Mouse (Mus musculus) Patski (cell line): ENCODE results near the gene 4930556J24Rik. TPM values are rescaled to one million over a fixed set of nuclear protein-coding genes. Genes with fewer than 3 reads are reported as not detected.

ENCODE experiments used
- ATAC-seq: fragments of 100-300 bp; one replicate; pipeline ENCODE4 v1.8.0; 2021
- CTCF ChIA-PET: fragments of 350-600 bp; sonication (Branson Sonifier 250); formaldehyde crosslinking; loops from one replicate; lab custom pipeline; 2022; ENCODE audit warnings: inconsistent platforms; lab: Charles Lee
- POLR2A ChIA-PET: fragments of 350-600 bp; sonication (Branson Sonifier 250); formaldehyde crosslinking; loops from one replicate; lab custom pipeline; 2022; ENCODE audit warnings: antibody characterized with exemption, inconsistent platforms; lab: Charles Lee
- DNase-seq: peaks from one replicate; pipeline ENCODE4 v3.0.0-alpha.2; 2011; ENCODE audit warnings: low read depth, low spot score
- H3K27me3 ChIP-seq: fragments of 371-371 bp; one replicate; pipeline ENCODE4 v1.5.1; 2021
- CTCF ChIP-seq: fragments of 100-300 bp; IDR thresholded peaks from one replicate; pipeline ENCODE4 v1.5.1; 2021
- in situ Hi-C: fragments of 300-500 bp; cut with MboI; formaldehyde crosslinking; loops from 3 replicates; pipeline ENCODE4 v1.11.1; 2018; ENCODE audit warnings: low pct_unique_long_range_greater_than_20kb, mixed read lengths
- polyA plus RNA-seq: library from polyadenylated mRNA; unstranded; gene quantifications from one replicate; pipeline ENCODE4 v1.2.3, GENCODE M21; 2021

The 4930556J24Rik gene
- polyA plus RNA-seq, 1 experiment from 2014 or later: 0.15 TPM

GRCm38 (mm10) chr11:3894406-3895281 is 81.9 kb downstream of the 4930556J24Rik start, which contains the start of the genes 4921536K21Rik and Dusp18:
Gene 4921536K21Rik, minus strand, starts transcription at chr11:3895098.
Gene Dusp18, plus strand, starts transcription at chr11:3895240.
- POLR2A ChIA-PET: interaction anchor here (1.3 kb wide), 1 partner anchor 20 kb away, joined by 3 read pairs; the partner anchor contains the start of gene Slc35e4
- no peak for DNase-seq
- peak; percentile 82 for ATAC-seq

GRCm38 (mm10) chr11:3893970-3894369 is 82.6 kb downstream of the 4930556J24Rik start:
- POLR2A ChIA-PET: interaction anchor here (1.3 kb wide), 1 partner anchor 20 kb away, joined by 3 read pairs; the partner anchor contains the start of gene Slc35e4
- DNase-seq: no peak
- in situ Hi-C loops: no loop called here
- no peak for TF ChIP-seq CTCF
- no peaks in the 10 kb centered on the region for H3K27me3 ChIP-seq
- ATAC-seq: no peak
- CTCF ChIA-PET: no interaction called here

More at GRCm38 (mm10) chr11:3894406-3895281, 81.9 kb downstream of the 4930556J24Rik start, which contains the start of the genes 4921536K21Rik and Dusp18:
- in situ Hi-C loops: no loop called here
- CTCF ChIA-PET: interaction anchor here (1.1 to 2.8 kb wide), 3 partner anchors 14 to 89 kb away, joined by 3 to 7 read pairs (median 3); partner anchors contain the start of gene Slc35e4
- H3K27me3 ChIP-seq: no peaks in the 10 kb centered on the region
- no peak for TF ChIP-seq CTCF

Other genes starting within 250 kb of the 4930556J24Rik start
- 0.15 TPM for gene Osbp2, start 112.9 kb downstream of the 4930556J24Rik start, polyA plus RNA-seq
- 2.0 TPM for gene 4921536K21Rik, start 81.7 kb downstream of the 4930556J24Rik start, polyA plus RNA-seq
- gene Dusp18, start 81.5 kb downstream of the 4930556J24Rik start, polyA plus RNA-seq: 16.4 TPM
- gene Slc35e4, start 62.1 kb downstream of the 4930556J24Rik start, polyA plus RNA-seq: 25.6 TPM
- 158 TPM for gene Tcn2, start 44.6 kb downstream of the 4930556J24Rik start, polyA plus RNA-seq
- 86.4 TPM for gene Pes1, start 12.8 kb downstream of the 4930556J24Rik start, polyA plus RNA-seq
- gene Gal3st1, start 6.9 kb upstream of the 4930556J24Rik start, polyA plus RNA-seq: 10.0 TPM
- not detected for gene Sec14l4, start 54.7 kb upstream of the 4930556J24Rik start, polyA plus RNA-seq
- not detected for gene Sec14l3, start 88.1 kb upstream of the 4930556J24Rik start, polyA plus RNA-seq
- gene Mtfp1, start 118.7 kb upstream of the 4930556J24Rik start, polyA plus RNA-seq: 15.1 TPM
- 23.6 TPM for gene Sec14l2, start 146.6 kb upstream of the 4930556J24Rik start, polyA plus RNA-seq
- 31.8 TPM for gene Rnf215, start 158.4 kb upstream of the 4930556J24Rik start, polyA plus RNA-seq
- 17.3 TPM for gene Ccdc157, start 183.5 kb upstream of the 4930556J24Rik start, polyA plus RNA-seq
- gene Sf3a1, start 183.6 kb upstream of the 4930556J24Rik start, polyA plus RNA-seq: 45.2 TPM
- 50.9 TPM for gene Tbc1d10a, start 210.0 kb upstream of the 4930556J24Rik start, polyA plus RNA-seq
- gene Castor1, start 241.4 kb upstream of the 4930556J24Rik start, polyA plus RNA-seq: 0.35 TPM